Mouse (Mus musculus) kidney, postnatal 0 days (tissue): Measurements from ENCODE around the gene Hs3st3a1. TPM values are rescaled to one million over a fixed set of nuclear protein-coding genes. Genes with fewer than 3 reads are reported as not detected.

Experiments used
- ATAC-seq: fragments of 200-750 bp; cut with Nextera tagmentation; replicated peaks from 2 replicates; pipeline ENCODE4 v1.8.0; 2017; ENCODE audit warnings: low read depth, moderate number of reproducible peaks, moderate TSS enrichment, moderate library complexity; ENCODE audit not compliant: low FRiP score
- DNase-seq: peaks from one replicate; pipeline ENCODE4 v3.0.0-alpha.2; 2016; ENCODE audit warnings: low spot score
- H3K27ac ChIP-seq: fragments of 300-500 bp; sonication (generic); 2 replicates; pipeline ENCODE4 v1.5.1; 2014; ENCODE audit warnings: mild to moderate bottlenecking
- H3K27me3 ChIP-seq: fragments of 300-500 bp; sonication (generic); 2 replicates; pipeline ENCODE4 v1.6.1; 2014; ENCODE audit warnings: low read length, mixed read lengths; ENCODE audit not compliant: insufficient read depth
- H3K36me3 ChIP-seq: fragments of 300-500 bp; sonication (generic); 2 replicates; pipeline ENCODE4 v1.6.1; 2014; ENCODE audit warnings: low read length, mixed read lengths; ENCODE audit not compliant: insufficient read depth
- H3K4me1 ChIP-seq: fragments of 300-500 bp; sonication (generic); replicated peaks from 2 replicates; pipeline ENCODE4 v1.6.1; 2014; ENCODE audit warnings: antibody characterized with exemption, low read length, mixed read lengths; ENCODE audit not compliant: insufficient read depth
- H3K4me2 ChIP-seq: fragments of 300-500 bp; sonication (generic); 2 replicates; pipeline ENCODE4 v1.6.1; 2014; ENCODE audit warnings: mild to moderate bottlenecking, low read length, moderate library complexity, mixed read lengths
- H3K4me3 ChIP-seq: fragments of 300-500 bp; sonication (generic); replicated peaks from 2 replicates; pipeline ENCODE4 v1.5.1; 2014; ENCODE audit warnings: low read depth, low read length
- H3K9ac ChIP-seq: fragments of 300-500 bp; sonication (generic); 2 replicates; pipeline ENCODE4 v1.6.1; 2014; ENCODE audit warnings: low read depth, low read length
- H3K9me3 ChIP-seq: fragments of 300-500 bp; sonication (generic); replicated peaks from 2 replicates; pipeline ENCODE4 v1.6.1; 2016; ENCODE audit warnings: low read length, inconsistent platforms, mixed read lengths
- CTCF ChIP-seq: IDR thresholded peaks from 2 replicates; pipeline ENCODE4 v1.5.1; 2016; ENCODE audit warnings: antibody characterized with exemption, low read depth, mild to moderate bottlenecking, moderate library complexity
- WGBS: fragments of 180-500 bp; shearing (Covaris S2); extraction: QIAGEN DNeasy Blood & Tissue Kit; methylation state at CpG from one replicate; pipeline ENCODE4 v1.1.7; 2014; 5-methylcytosine and 5-hydroxymethylcytosine counted together
- polyA plus RNA-seq: library from polyadenylated mRNA; unstranded; fragments of >200 nt; fragmentation: Nextera tagmentation; extraction: Ambion mirVana; gene quantifications from 2 replicates; pipeline ENCODE4 v1.2.1, GENCODE M21; 2015

Hs3st3a1 gene
- polyA plus RNA-seq, 1 experiment from 2014 or later: 2.2 TPM

DNA sequence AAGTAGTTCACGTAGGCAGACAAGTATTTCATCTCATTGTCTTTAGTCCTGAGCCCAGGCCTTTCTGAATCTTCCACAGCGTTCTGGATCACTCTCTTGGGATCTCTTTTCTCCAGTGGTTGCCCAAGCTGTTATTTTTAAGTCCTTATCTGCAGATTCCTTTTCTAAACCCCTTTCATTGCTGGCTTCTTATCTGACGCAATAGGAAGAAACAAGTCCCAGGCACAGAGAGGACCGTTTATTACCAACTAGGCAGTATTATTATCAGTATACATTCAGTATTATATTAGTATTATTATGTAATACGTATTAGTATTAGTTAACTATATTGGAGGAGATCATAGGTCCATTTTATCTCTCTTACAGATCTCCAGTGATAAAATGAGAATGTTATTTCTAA, 78.3 kb downstream of the Hs3st3a1 start:
- WGBS: 91% methylated on average over 5 of the region's 5 CpGs
- no peak overlapping the region for H3K4me3 ChIP-seq
- H3K4me2 ChIP-seq: no peak overlapping the region
- DNase-seq (no peak), ATAC-seq (no peak)
- H3K9me3 ChIP-seq: no peaks in the 10 kb centered on the region
- H3K27me3 ChIP-seq: no peaks in the 10 kb centered on the region
- no peaks in the 10 kb centered on the region for H3K36me3 ChIP-seq
- no peak overlapping the region for H3K27ac ChIP-seq
- no peak for TF ChIP-seq CTCF
- no peaks in the 10 kb centered on the region for H3K4me1 ChIP-seq
- H3K9ac ChIP-seq: no peak overlapping the region

DNA sequence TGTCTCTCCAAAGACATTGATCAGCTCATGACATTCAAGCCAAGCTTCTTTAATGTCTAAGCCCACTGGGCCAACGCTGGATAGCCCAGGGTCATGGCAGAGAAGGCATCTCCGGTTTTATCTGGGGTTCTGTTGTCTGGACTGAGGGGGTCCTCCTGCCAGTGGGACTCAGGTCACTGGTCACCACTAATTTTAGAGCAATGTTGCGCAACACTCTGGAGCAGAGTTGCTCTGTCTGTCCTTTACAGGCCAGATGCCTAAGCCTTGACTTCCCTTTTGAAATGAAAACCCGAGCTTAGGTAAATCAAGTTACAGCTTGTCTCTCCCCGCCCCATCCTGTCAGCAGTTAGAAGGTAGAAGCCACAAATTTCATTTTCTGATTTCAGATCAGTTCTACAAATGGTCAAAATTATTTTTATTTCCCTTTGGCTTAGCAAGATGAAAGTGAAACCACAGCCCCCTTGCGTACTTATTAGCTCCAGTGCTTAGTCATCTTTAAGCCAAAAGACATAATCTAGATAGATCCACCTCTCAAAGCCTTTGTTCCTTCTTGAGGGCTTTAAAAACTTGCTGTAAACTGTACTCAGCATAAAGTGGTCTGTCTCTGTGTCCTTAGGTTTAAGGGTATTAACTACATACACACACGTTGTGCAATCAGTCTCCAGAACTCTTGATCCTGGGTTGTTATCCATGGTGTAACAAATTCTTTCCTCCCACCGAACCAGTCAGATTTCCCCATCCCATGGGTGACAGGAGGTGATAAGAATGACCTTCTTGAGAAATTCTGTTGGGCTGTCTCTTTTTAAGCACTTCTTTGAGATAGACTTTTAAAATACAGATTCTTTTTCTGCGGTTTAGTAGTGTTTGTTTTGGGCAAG, 81.8 kb downstream of the Hs3st3a1 start:
- ATAC-seq (no peak), DNase-seq (no peak)
- no peak overlapping the region for H3K4me2 ChIP-seq
- TF ChIP-seq CTCF: no peak
- peaks cover 7% of the 10 kb centered on the region; the same call in 1 of the 2 replicates for H3K27me3 ChIP-seq
- no peaks in the 10 kb centered on the region for H3K36me3 ChIP-seq
- 79% methylated on average over 9 of the region's 9 CpGs for WGBS
- H3K9ac ChIP-seq: no peak overlapping the region
- no peak overlapping the region for H3K27ac ChIP-seq
- no peaks in the 10 kb centered on the region for H3K9me3 ChIP-seq
- no peak overlapping the region for H3K4me3 ChIP-seq
- H3K4me1 ChIP-seq: no peaks in the 10 kb centered on the region

DNA sequence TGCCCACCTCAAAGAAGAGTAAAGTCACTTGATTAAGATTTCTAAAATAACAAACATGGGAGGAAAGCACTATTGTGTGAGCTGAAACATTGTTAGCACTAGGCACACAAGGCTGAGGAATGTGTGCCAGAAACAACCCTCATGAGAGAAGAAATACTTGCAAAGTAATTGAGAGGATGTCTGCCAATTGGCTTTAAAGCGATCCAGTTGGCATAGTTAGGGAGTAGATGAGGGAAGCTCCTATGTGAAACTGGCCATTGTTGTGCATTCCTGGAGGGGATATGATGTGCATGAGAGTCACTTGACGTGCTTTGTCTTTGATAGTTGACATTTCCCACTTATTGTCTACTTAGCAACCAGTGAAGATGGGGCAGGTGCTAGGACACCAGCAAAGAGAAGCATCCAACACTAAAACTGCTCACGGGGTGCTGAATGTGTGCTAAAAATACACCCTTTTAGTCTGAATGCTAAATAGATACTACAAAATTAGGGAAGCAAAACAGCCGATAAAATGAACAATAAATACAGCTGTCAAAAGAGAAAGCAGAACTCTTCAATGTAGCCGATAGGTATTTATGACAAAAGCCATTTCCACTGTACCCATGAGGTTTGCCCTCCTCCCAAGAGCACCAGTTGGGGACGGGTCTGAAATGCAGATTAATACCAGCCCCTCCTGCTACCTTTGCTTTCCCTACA, 83.2 kb downstream of the Hs3st3a1 start:
- Histone ChIP-seq H3K36me3 (no peaks in the 10 kb centered on the region), H3K9me3 (no peaks in the 10 kb centered on the region), H3K4me2 (no peak overlapping the region), H3K4me3 (no peak overlapping the region), H3K27me3 (peaks cover 7% of the 10 kb centered on the region; the same call in 1 of the 2 replicates), H3K4me1 (no peaks in the 10 kb centered on the region), H3K9ac (no peak overlapping the region), H3K27ac (no peak overlapping the region)
- DNase-seq (no peak), ATAC-seq (no peak)
- TF ChIP-seq CTCF: no peak
- WGBS: 81% methylated on average over 6 of the region's 6 CpGs

DNA sequence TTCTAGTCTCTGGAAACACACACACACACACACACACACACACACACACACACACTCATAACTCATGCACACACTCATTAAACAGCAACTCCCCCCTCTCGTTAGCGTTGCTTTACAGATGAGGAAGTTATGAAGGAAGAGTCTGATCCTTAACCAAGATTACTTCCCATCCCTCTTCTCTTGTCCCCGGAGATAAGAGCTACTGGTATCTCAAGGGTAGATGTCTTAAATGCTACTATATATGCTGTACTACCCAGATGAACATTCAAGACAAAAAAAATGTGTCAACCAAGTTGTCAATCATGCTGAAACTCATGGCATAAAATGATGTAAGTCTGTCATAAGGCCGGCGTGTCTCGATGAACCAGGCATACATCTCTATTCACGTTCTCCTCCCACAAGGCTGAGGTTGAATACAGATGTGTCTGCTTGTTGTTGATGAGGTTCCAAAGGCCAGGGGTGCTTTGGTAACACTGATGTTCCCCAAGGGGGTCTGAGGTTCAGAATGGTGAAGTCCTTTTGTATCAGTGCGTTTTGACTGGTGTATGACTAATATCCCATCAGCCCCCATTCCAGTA, 89.0 kb downstream of the Hs3st3a1 start:
- Histone ChIP-seq H3K9ac (no peak overlapping the region), H3K36me3 (no peaks in the 10 kb centered on the region), H3K27ac (no peak overlapping the region), H3K9me3 (no peaks in the 10 kb centered on the region), H3K4me2 (no peak overlapping the region), H3K4me1 (no peaks in the 10 kb centered on the region), H3K4me3 (no peak overlapping the region), H3K27me3 (peaks cover 7% of the 10 kb centered on the region; the same call in 1 of the 2 replicates)
- no peak for TF ChIP-seq CTCF
- WGBS: 93% methylated on average over 8 of the region's 8 CpGs
- no peak for ATAC-seq
- no peak for DNase-seq

DNA sequence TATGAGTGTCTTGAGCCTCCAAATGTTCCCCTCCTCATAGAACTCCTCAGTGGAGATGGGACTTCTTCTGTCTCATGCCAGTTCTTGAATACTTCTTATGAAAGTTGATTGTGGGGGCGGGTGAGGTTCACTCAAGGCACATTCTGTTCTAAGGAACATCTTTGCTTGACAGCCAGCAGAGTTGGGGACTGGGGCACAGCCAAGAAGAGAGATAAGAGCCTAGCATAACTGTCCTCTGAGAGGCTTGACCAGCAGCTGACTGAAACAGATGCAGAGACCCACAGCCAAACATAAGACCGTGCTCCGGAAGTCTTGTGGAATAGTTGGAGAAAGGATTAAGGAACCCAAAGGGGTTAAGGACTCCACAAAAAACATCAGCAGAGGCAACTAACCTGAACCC, 102.1 kb downstream of the Hs3st3a1 start:
- ATAC-seq (no peak), DNase-seq (no peak)
- Histone ChIP-seq H3K27ac (no peak overlapping the region), H3K36me3 (no peaks in the 10 kb centered on the region), H3K4me1 (no peaks in the 10 kb centered on the region), H3K4me3 (no peak overlapping the region), H3K4me2 (no peak overlapping the region), H3K27me3 (0 out of 2 replicates have a peak, but pooled peaks cover 4% of the 10 kb centered on the region), H3K9ac (no peak overlapping the region), H3K9me3 (no peaks in the 10 kb centered on the region)
- TF ChIP-seq CTCF: no peak
- 83% methylated on average over 3 of the region's 3 CpGs for WGBS

DNA sequence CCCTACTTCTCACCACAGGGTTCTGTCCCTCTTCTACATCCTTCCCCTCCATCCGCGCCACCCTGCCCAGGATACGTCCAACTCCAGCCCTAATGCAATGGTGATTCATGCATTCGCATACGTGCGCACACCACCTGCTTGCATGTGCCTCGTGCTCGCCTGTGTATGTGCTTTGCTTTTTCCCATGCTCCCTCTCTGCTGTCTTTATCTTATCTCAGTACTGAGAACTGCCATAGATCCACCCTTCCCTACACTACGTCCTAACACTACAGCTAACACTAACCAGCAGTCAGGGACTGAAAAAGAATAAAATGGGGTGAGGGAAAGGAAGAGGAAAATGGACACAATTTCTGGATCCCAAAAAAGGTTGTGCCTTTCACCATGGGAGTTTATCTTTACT, 106.7 kb downstream of the Hs3st3a1 start:
- Histone ChIP-seq H3K27me3 (0 out of 2 replicates have a peak, but pooled peaks cover 4% of the 10 kb centered on the region), H3K4me3 (no peak overlapping the region), H3K27ac (no peak overlapping the region), H3K4me1 (0 out of 2 replicates have a peak, but pooled peaks cover 7% of the 10 kb centered on the region), H3K4me2 (no peak overlapping the region), H3K9ac (no peak overlapping the region), H3K9me3 (no peaks in the 10 kb centered on the region), H3K36me3 (no peaks in the 10 kb centered on the region)
- WGBS: 90% methylated on average over 9 of the region's 9 CpGs
- TF ChIP-seq CTCF: no peak
- ATAC-seq: no peak
- no peak for DNase-seq
